Mouse (Mus musculus): Measurements from ENCODE around the gene Tars2.
"Not testable (repeated sequence)": the region's sequence is repeated elsewhere in the genome, so short reads cannot be mapped to it uniquely, and the experiment has no call there.

Tars2 gene

DNA sequence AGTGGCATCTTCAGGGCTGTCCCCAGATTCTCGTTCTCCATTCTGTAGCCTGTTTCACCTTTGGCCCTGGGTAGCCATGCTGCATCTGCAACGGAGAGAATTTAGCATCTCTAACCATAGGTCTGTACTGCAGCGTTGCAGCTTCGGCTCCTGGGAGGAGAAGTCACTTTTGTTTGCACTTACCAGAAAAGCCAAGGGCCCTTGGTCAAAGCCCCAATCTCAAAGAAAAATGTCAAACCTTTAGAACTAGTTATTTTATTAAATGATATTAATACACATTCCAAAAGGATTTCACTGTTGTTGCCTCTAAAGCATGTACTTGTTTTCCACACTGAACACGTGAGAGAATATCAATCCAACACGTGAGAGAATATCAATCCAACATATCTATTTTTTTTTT lies at the start of gene Tars2:
Gene Tars2, minus strand, starts transcription at position 101 of the 400 bp plus-strand sequence.
- DNase-seq (ENCODE audit: low spot score in 2 of 2): no peak

GRCm38 (mm10) chr3:95808384-95808783 lies 48.4 kb upstream of the Tars2 start:
- no peak for DNase-seq (ENCODE audit: low spot score in 2 of 2)

- not testable (repeated sequence) for DNase-seq (ENCODE audit: low spot score in 2 of 2)
Observed at GRCm38 (mm10) chr3:95807630-95808029, 47.6 kb upstream of the Tars2 start.

GRCm38 (mm10) chr3:95806677-95807076 lies 46.7 kb upstream of the Tars2 start:
- no peak for DNase-seq (ENCODE audit: low spot score in 2 of 2)

GRCm38 (mm10) chr3:95803851-95804250 lies 43.8 kb upstream of the Tars2 start:
- DNase-seq (ENCODE audit: low spot score in 2 of 2): no peak

- DNase-seq (ENCODE audit: low spot score in 2 of 2): no peak
Observed at GRCm38 (mm10) chr3:95798756-95799155, 38.8 kb upstream of the Tars2 start.

DNA sequence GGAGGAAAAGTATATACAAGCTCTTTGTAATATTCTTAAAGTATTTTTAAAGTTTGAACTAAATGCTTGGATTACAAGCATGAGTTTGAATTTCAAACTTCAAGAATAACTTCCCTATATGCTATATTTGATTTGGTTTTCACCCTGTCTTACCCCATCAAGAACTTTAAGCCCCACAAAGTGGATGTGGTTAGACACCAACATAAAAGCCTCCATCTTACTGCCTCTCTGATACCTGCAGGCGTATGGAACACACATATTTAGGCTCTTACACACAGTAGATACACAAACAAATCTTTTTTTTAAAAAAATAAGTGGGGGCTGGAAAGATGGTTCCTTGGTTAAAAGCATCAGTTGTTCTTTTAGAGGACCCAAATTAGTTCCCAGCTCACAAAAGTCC lies 34.3 kb upstream of the Tars2 start:
- DNase-seq (ENCODE audit: low spot score in 2 of 2): no peak

DNA sequence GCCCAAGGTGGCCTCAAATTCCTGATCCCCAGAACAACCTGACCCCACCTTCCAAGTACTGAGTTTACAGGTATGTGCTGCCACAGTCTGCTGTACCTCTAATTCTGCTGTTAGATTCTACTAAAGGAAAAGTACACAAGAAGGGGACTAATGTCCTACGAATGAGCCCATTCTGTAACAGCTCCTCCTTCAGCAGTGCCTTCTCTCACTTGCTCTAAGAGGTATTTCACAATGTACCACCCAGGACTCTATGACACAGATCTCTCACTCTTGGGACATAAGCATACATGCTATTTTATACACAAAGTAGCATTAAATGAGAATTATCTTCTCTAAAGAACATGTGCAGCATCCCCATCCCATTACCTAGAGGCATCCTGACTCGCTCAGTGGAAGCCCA lies 33.7 kb upstream of the Tars2 start:
- no peak for DNase-seq (ENCODE audit: low spot score in 2 of 2)

- no peak for DNase-seq (ENCODE audit: low spot score in 2 of 2)
Observed at GRCm38 (mm10) chr3:95785501-95785900, 25.5 kb upstream of the Tars2 start.

DNA sequence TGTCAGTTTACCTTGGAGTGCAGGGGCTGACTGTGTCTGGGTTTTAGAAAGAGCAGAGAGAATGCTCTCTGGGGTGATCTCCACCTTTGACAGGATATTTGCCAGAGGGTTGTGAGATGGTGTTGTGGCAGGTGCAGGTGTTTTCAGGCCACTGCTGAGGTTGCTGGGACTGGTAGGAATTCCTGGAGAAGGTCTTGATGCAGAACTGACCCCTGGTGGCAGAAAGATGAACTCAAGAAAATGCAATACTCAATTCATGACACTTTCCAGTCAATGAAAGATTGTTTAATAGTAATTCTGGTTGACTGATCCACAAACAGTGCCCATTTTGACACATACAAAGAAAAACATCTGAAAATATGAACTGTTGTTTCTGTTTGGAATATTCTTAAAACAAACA lies 12.0 kb upstream of the Tars2 start:
- DNase-seq (ENCODE audit: low spot score in 2 of 2): no peak

GRCm38 (mm10) chr3:95765534-95765933 lies 5.5 kb upstream of the Tars2 start:
- no peak for DNase-seq (ENCODE audit: low spot score in 2 of 2)

GRCm38 (mm10) chr3:95763811-95764210 lies 3.8 kb upstream of the Tars2 start:
- DNase-seq (ENCODE audit: low spot score in 2 of 2): no peak

DNA sequence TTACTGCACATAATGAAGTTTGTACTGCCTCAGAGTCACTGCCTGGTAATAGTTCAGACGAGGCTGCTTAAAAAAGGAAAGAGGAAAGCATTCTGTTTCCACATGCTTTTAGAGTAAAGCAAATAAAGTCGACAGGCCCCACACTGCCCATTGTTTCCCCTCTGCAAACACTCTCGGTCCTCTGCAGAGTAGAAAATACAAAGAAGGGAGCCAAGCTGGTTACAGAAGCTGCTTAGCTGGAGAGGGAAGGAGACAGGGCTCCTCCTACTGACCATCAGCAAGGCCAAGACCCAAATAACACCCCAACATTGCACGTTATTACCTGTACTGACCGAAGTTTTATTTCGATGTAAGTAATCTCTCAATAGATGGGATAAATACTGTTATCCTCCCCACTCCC lies 3.0 kb upstream of the Tars2 start:
- no peak for DNase-seq (ENCODE audit: low spot score in 2 of 2)

DNA sequence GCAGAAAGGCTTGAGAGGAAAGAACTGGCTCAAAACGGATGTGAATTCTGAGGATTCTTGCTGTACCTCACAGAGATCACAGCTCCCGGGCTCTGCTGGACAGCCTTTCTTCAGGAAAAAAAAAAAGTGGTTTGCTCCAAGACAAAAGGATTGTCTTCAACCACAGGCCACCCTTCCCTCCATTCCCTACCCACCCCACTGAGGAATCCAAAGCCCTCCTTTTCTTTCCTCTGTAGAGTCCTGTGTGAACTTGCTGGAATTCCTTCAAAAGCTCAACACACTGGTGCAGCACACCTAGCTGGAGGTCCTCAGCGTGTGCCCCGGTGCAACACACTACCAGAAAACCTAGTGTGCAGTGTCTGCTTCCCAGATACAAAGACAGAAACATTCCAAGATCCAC lies 1.8 kb upstream of the Tars2 start:
- no peak for DNase-seq (ENCODE audit: low spot score in 2 of 2)

GRCm38 (mm10) chr3:95760656-95761055 lies 650 bp upstream of the Tars2 start:
- DNase-seq (ENCODE audit: low spot score in 2 of 2): no peak

GRCm38 (mm10) chr3:95758467-95759218 lies 1.4 kb downstream of the Tars2 start:
- DNase-seq (ENCODE audit: low spot score in 2 of 2): no peak

- no peak for DNase-seq (ENCODE audit: low spot score in 2 of 2)
Observed at GRCm38 (mm10) chr3:95756808-95757207, 3.2 kb downstream of the Tars2 start.

DNA sequence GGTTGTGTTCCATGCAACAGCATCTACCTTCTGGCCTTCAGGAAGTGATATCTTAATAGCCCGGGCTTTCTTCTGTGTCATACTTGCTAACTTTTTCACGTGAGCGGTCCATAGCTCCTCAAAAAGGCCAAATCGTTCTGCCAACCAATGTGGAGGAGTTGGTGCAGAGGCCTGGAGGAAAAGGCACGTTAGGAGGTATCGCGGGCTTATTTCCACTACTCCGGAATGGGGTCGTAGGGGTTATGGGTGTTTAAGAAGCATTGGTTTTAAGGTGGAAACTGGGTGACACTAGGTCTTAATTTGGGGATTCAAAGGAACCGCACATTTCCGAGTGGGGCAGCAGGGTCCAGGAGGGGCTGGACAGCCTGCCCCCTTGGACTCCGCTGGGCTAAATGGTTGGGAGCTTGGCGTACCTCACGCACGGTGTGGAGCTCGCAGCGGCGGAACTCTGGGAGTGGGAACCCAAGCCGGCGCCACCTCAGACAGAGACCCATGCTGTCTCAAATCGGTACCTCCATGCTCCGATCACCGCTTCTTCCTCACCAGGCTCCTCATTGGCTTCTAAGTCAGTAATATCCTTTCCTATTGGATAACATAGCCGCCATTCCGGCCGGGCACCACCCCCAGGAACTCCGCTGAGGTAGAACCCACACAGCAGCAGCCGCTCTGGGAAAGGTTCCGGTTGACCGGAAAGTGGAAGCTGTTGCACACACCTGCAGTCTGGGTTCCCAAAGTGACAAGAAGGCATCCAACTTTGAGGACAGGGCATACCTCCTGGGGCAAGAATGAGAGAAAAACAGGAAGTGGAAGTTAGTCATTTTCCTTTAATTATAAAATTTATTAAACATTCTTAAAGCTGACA lies 5.4 kb downstream of the Tars2 start:
- peak; percentile 97 to 98 for DNase-seq (ENCODE audit: low spot score in 2 of 2)

DNA sequence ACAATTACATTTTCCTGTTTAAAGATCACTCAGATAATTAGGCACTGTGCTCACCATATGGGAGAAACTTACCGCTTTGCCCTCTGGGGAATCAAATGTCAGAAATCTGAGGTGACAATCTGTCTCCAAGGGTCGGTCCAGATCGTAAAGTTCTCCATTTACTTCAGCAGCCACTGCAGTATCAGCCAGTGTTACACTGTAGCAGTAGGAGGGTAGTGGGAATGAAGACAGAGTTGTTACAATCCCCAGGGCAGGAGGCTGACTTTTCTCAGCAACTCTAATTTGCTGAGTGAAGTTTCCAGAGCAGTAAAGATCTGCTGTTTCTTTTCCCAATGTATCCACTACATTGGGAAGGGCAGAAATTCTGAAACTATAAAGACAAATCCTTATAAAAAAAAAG lies 7.1 kb downstream of the Tars2 start:
- no peak for DNase-seq (ENCODE audit: low spot score in 2 of 2)

GRCm38 (mm10) chr3:95740406-95740805 lies 19.6 kb downstream of the Tars2 start:
- peak; percentile 50 to 54 for DNase-seq (ENCODE audit: low spot score in 2 of 2)

DNA sequence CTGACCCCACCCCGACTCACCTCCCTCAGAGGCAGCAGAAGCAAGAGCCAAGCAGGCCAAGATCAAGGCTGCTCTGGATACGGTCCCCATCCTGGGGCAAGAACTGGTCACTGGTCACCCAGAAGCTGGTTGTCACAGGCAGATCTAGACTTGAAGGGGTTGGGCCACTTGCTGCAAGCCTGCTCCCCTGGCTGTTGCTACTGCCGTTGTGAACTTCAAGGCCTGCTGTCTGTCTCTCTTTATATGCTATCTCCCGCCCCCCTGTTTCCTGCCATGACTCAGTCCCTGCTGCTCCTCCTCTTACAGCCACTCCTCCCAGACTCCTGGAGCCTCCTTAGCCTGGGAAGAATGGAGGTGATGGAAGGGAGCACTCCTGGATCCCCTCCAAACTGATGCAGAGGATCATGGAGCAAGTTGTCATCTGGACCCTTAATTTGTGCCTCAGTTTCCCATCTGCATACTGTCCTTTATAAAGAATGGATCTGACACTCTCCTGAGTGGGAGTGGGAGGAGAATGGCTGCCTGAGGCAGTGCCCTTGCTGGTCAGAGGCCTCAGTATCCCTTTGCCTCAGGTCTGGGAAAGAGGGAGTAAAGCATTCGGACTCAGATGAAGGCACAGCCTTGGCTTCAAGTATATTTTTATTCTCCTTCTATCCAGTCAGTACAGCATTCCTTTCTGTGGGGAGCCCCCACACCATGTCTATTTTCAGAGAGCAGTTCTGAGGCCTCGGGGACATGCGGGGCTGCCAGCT lies 20.5 kb downstream of the Tars2 start, which contains the start of gene Ecm1:
Gene Ecm1, minus strand, starts transcription at position 217 of the 752 bp plus-strand sequence.
- DNase-seq (ENCODE audit: low spot score in 2 of 2): peak in 1 of 2 experiments; percentile 44

GRCm38 (mm10) chr3:95735071-95735670 lies 24.8 kb downstream of the Tars2 start:
- no peak for DNase-seq (ENCODE audit: low spot score in 2 of 2)

Measured in right cerebral cortex, postnatal 10 days (tissue).